Mouse (Mus musculus) olfactory bulb, adult 2 months (tissue): ENCODE data around the gene Parm1.

Source experiments
- CTCF ChIP-seq: fragments of 200-500 bp; IDR thresholded peaks from 2 replicates; pipeline ENCODE4 v1.5.1; 2012; ENCODE audit warnings: low read depth, mild to moderate bottlenecking, low read length, moderate library complexity; ENCODE audit not compliant: insufficient read depth
- POLR2A ChIP-seq: fragments of 200-500 bp; IDR thresholded peaks from 2 replicates; pipeline ENCODE4 v1.6.1; 2012; ENCODE audit warnings: mild to moderate bottlenecking, low read depth, low read length, moderate library complexity; ENCODE audit not compliant: insufficient read depth

DNA sequence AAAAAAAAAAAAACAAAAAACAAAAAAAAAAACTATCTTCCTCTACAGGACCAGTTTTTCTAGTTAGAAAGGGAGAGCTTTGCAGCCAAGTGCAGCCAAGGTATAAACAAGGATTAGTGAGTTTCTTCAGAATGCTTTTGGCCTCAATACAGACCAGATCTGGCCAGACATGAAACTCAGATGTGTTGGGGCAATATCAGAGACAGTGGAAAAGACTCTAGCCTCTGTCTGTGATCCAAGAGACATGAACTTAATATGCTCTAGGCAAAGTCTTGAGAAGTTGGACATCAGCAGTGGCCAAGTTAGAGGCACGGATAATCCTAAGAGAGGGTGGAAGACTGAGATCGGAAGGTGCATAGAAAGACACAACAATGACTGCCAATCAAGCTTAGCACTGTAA lies 56.8 kb downstream of the Parm1 start:
- TF ChIP-seq POLR2A = no peak
- TF ChIP-seq CTCF = no peak
